In the genomic region with DNA sequence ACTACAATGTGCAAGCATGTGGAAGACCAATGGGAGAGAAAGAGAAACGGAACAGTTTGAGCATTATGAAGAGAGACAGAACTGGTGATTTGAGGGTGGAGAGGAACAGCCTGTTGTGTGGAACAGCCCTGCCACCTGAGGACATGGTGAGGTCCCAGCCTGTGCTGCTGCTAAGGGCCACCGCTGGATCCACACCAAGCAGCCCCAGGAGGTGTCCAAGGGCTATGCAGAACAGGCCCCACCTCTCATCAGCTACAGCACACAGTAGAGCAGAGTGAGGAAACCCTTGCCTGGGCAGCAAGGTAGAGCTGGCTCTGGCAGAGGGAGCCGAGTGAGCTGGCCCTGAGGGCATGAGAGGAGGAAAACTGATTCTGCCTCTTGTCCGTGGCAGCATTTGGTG, we compare ENCODE assay signal across 33 mouse cellular contexts. TPM values are rescaled to one million over a fixed set of nuclear protein-coding genes. Genes with fewer than 3 reads are reported as not detected.
A peak's percentile ranks its signal among the peaks of the same experiment; 100 is the strongest.
DNase-seq lines count a peak whose midpoint lies in the region; ATAC-seq lines count a peak whose summit lies in the region.
"Had no signal": no experiment of that assay in that cellular context is flagged by ENCODE, and none has a peak within 500 bp of the region (broad histone marks: within the 10 kb centered on the region; RNA-seq: fewer than 3 reads in every experiment).

No protein-coding gene starts in this region.

- H3K4me1 ChIP-seq in limb, embryonic 12.5 days (replicated peaks): no peaks in the 10 kb centered on the region
- H3K4me1 ChIP-seq in limb, embryonic 10.5 days: no peaks in the 10 kb centered on the region
- H3K4me1 ChIP-seq in embryonic facial prominence, embryonic 13.5 days: no peaks in the 10 kb centered on the region
- H3K4me1 ChIP-seq: forebrain, embryonic 10.5 days; forebrain, embryonic 15.5 days; heart, embryonic 15.5 days had no signal

- H3K36me3 ChIP-seq in limb, embryonic 12.5 days: no peaks in the 10 kb centered on the region
- no peaks in the 10 kb centered on the region for H3K36me3 ChIP-seq in limb, embryonic 10.5 days
- no peaks in the 10 kb centered on the region for H3K36me3 ChIP-seq in embryonic facial prominence, embryonic 13.5 days
- H3K36me3 ChIP-seq: forebrain, embryonic 10.5 days; forebrain, embryonic 15.5 days; heart, embryonic 15.5 days had no signal

- H3K4me2 ChIP-seq in limb, embryonic 12.5 days: no peak overlapping the region
- no peak overlapping the region for H3K4me2 ChIP-seq in embryonic facial prominence, embryonic 13.5 days
- H3K4me2 ChIP-seq: forebrain, embryonic 15.5 days; heart, embryonic 11.5 days; heart, embryonic 15.5 days; hindbrain, embryonic 14.5 days had no signal

- H3K9ac ChIP-seq in limb, embryonic 12.5 days (replicated peaks): no peak overlapping the region
- no peak overlapping the region for H3K9ac ChIP-seq in embryonic facial prominence, embryonic 13.5 days
- H3K9ac ChIP-seq: forebrain, embryonic 15.5 days; heart, embryonic 15.5 days; hindbrain, embryonic 14.5 days had no signal

- peak; percentile 76 for DNase-seq in heart, adult 11 months
- DNase-seq in heart, postnatal 14 days: no peak
- no peak for DNase-seq in limb, embryonic 10.5 days (ENCODE audit: low spot score)
- DNase-seq in 3134 (ENCODE audit: extremely low read depth, insufficient read length, low spot score): peak; percentile 7
- DNase-seq in embryo, embryonic 10 days (ENCODE audit: low spot score): no peak
- DNase-seq: adrenal gland, adult 8-10 months; adrenal gland, postnatal 25 days; cerebellum, adult 11-12 months; cerebellum, adult 8-10 months; cerebellum, postnatal 10 days; cerebellum, postnatal 36 days; gastrocnemius, postnatal 10 days; gastrocnemius, postnatal 36 days; heart, adult 2 months; heart, postnatal 10 days; heart, postnatal 4 days; kidney, adult 18-20 months had no signal

- intact Hi-C loops in heart, postnatal 14 days (cut with DNase I): loop anchor here (5.0 to 10.0 kb wide), 2 partner anchors 775 to 947 kb away; no protein-coding TSS in a partner anchor

- ATAC-seq in limb, embryonic 12.5 days (ENCODE audit: insufficient number of reproducible peaks, insufficient read depth, low FRiP score, low TSS enrichment, low read depth): peak; percentile 15; the same call in 1 of the 2 replicates
- 0 out of 2 replicates have a peak, but pooled peaks have one; percentile 26 for ATAC-seq in embryonic facial prominence, embryonic 13.5 days (ENCODE audit: insufficient number of reproducible peaks, insufficient read depth, low FRiP score, low TSS enrichment, low read depth)
- ATAC-seq: activated CD4-positive, CD25-positive, alpha-beta regulatory T cell, adult 4 months; forebrain, embryonic 15.5 days; hindbrain, postnatal 0 days; inflammation-experienced regulatory T-cells, adult 6 months; intestine, embryonic 16.5 days had no signal

- no peak overlapping the region for H3K4me3 ChIP-seq in limb, embryonic 12.5 days (replicated peaks)
- no peak overlapping the region for H3K4me3 ChIP-seq in limb, embryonic 10.5 days
- H3K4me3 ChIP-seq in embryonic facial prominence, embryonic 13.5 days: no peak overlapping the region
- H3K4me3 ChIP-seq: forebrain, embryonic 10.5 days; forebrain, embryonic 15.5 days; heart, adult 2 months; heart, embryonic 15.5 days had no signal

- H3K27ac ChIP-seq in limb, embryonic 12.5 days: no peak overlapping the region
- no peak overlapping the region for H3K27ac ChIP-seq in limb, embryonic 10.5 days
- H3K27ac ChIP-seq in embryonic facial prominence, embryonic 13.5 days: no peak overlapping the region
- H3K27ac ChIP-seq: forebrain, embryonic 10.5 days; forebrain, embryonic 15.5 days; heart, adult 2 months; heart, embryonic 15.5 days; hindbrain, embryonic 14.5 days; hindbrain, postnatal 0 days had no signal

- H3K9me3 ChIP-seq in limb, embryonic 12.5 days: no peaks in the 10 kb centered on the region
- H3K9me3 ChIP-seq in limb, embryonic 10.5 days (replicated peaks): no peaks in the 10 kb centered on the region
- H3K9me3 ChIP-seq in embryonic facial prominence, embryonic 13.5 days: no peaks in the 10 kb centered on the region
- H3K9me3 ChIP-seq: forebrain, embryonic 10.5 days; forebrain, embryonic 15.5 days; heart, embryonic 15.5 days had no signal

- H3K27me3 ChIP-seq in limb, embryonic 12.5 days: no peaks in the 10 kb centered on the region
- no peaks in the 10 kb centered on the region for H3K27me3 ChIP-seq in limb, embryonic 10.5 days (ENCODE audit: low read depth, poor library complexity, severe bottlenecking)
- no peaks in the 10 kb centered on the region for H3K27me3 ChIP-seq in embryonic facial prominence, embryonic 13.5 days
- H3K27me3 ChIP-seq: forebrain, embryonic 15.5 days; heart, embryonic 15.5 days had no signal

- WGBS in limb, embryonic 12.5 days: 76% methylated on average over 4 of the region's 4 CpGs
- WGBS in limb, embryonic 10.5 days: 84% methylated on average over 4 of the region's 4 CpGs
- 53% methylated on average over 4 of the region's 4 CpGs for WGBS in embryonic facial prominence, embryonic 13.5 days

RNA-seq across cellular contexts. Expression of a gene that starts 5.1 kb away (rescaled TPM):
- total RNA-seq in heart, postnatal 14 days (2021): not detected
- polyA plus RNA-seq in limb, embryonic 12.5 days (2016; fragmentation: Nextera tagmentation; extraction: Ambion mirVana): 0.05 TPM in 2 replicates
- 0.11 and 0.19 TPM in 2 replicates for polyA plus RNA-seq in limb, embryonic 10.5 days (2016; fragmentation: Nextera tagmentation; extraction: Ambion mirVana)
- polyA plus RNA-seq in embryonic facial prominence, embryonic 13.5 days (2015; fragmentation: Nextera tagmentation; extraction: Ambion mirVana): 0.04 and 0.14 TPM in 2 replicates
- total RNA-seq: adrenal gland, adult 8-10 months; adrenal gland, postnatal 25 days; gastrocnemius, postnatal 10 days; gastrocnemius, postnatal 36 days; heart, postnatal 10 days; heart, postnatal 4 days; hindbrain, postnatal 0 days had no signal
- polyA plus RNA-seq: activated CD4-positive, CD25-positive, alpha-beta regulatory T cell, adult 4 months; heart, adult 2 months; heart, embryonic 11.5 days; heart, embryonic 15.5 days; inflammation-experienced regulatory T-cells, adult 6 months; intestine, embryonic 16.5 days had no signal

RNA-seq across cellular contexts. Expression of a gene that starts 38.2 kb away (rescaled TPM):
- not detected for total RNA-seq in heart, postnatal 14 days (2021)
- not detected in 2 replicates for polyA plus RNA-seq in limb, embryonic 12.5 days (2016; fragmentation: Nextera tagmentation; extraction: Ambion mirVana)
- polyA plus RNA-seq in limb, embryonic 10.5 days (2016; fragmentation: Nextera tagmentation; extraction: Ambion mirVana): not detected in 2 replicates
- polyA plus RNA-seq in embryonic facial prominence, embryonic 13.5 days (2015; fragmentation: Nextera tagmentation; extraction: Ambion mirVana): not detected in 2 replicates
- total RNA-seq: adrenal gland, adult 8-10 months; adrenal gland, postnatal 25 days; ES-E14; gastrocnemius, postnatal 10 days; gastrocnemius, postnatal 36 days; heart, adult 2 months; heart, postnatal 10 days; heart, postnatal 4 days; hindbrain, postnatal 0 days had no signal
- polyA plus RNA-seq: activated CD4-positive, CD25-positive, alpha-beta regulatory T cell, adult 4 months; brain, embryonic 14.5 days; cortical plate, adult 2 months; embryonic facial prominence, embryonic 14.5 days; forebrain, embryonic 10.5 days; forebrain, embryonic 15.5 days; heart, adult 2 months; heart, embryonic 11.5 days; heart, embryonic 15.5 days; hindbrain, embryonic 11.5 days; hindbrain, embryonic 14.5 days; hindbrain, postnatal 0 days; inflammation-experienced regulatory T-cells, adult 6 months; intestine, embryonic 16.5 days had no signal

RNA-seq across cellular contexts. Expression of a gene that starts 52.9 kb away (rescaled TPM):
- total RNA-seq in heart, postnatal 14 days (2021): not detected
- polyA plus RNA-seq in limb, embryonic 12.5 days (2016; fragmentation: Nextera tagmentation; extraction: Ambion mirVana): not detected in 2 replicates
- polyA plus RNA-seq in limb, embryonic 10.5 days (2016; fragmentation: Nextera tagmentation; extraction: Ambion mirVana): not detected in 2 replicates
- polyA plus RNA-seq in embryonic facial prominence, embryonic 13.5 days (2015; fragmentation: Nextera tagmentation; extraction: Ambion mirVana): not detected in 2 replicates
- total RNA-seq: adrenal gland, adult 8-10 months; adrenal gland, postnatal 25 days; ES-E14; gastrocnemius, postnatal 10 days; gastrocnemius, postnatal 36 days; heart, adult 2 months; heart, postnatal 10 days; heart, postnatal 4 days; hindbrain, postnatal 0 days had no signal
- polyA plus RNA-seq: activated CD4-positive, CD25-positive, alpha-beta regulatory T cell, adult 4 months; brain, embryonic 14.5 days; cortical plate, adult 2 months; embryonic facial prominence, embryonic 14.5 days; forebrain, embryonic 10.5 days; forebrain, embryonic 15.5 days; heart, adult 2 months; heart, embryonic 11.5 days; heart, embryonic 15.5 days; hindbrain, embryonic 11.5 days; hindbrain, embryonic 14.5 days; hindbrain, postnatal 0 days; inflammation-experienced regulatory T-cells, adult 6 months; intestine, embryonic 16.5 days had no signal

Comparison
In these comparisons a context has a peak if more than half of its experiments do, and no peak if none do; other contexts are left out.
1. DNase-seq: peak in heart, adult 11 months (single experiment) and 3134 (single experiment); none in heart, postnatal 14 days (0 of 2), limb, embryonic 10.5 days (single experiment) and embryo, embryonic 10 days (single experiment).